Mouse (Mus musculus): Measurements from ENCODE around the gene Creb5. TPM values are rescaled to one million over a fixed set of nuclear protein-coding genes. Genes with fewer than 3 reads are reported as not detected.

Creb5 gene
- polyA plus RNA-seq, 1 experiment from 2014 or later, result 25.4 TPM

DNA sequence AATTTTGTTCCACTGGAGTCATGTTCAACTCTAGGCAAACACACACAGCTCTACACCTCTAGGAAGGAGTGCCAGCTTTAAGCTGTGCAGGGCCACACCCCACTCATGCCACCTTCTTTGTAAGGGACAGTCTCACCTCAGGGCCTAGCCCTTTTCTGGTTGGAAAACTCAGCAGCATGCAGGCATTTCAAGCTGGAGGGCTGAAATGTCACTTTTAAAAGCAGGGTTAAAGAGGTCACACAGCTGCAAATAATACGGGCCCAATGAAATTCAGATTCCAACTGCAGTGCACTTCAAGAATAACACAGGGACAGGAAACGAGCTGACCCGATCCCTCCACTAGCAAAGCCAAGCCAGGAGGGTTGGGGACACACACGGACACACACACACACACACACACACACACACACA lies 76.9 kb downstream of the Creb5 start:
- no peaks in the 10 kb centered on the region for H3K9me3 ChIP-seq (replicated peaks; ENCODE audit: control insufficient read depth, low read length)
- 36% methylated on average over 4 of the region's 4 CpGs for WGBS

DNA sequence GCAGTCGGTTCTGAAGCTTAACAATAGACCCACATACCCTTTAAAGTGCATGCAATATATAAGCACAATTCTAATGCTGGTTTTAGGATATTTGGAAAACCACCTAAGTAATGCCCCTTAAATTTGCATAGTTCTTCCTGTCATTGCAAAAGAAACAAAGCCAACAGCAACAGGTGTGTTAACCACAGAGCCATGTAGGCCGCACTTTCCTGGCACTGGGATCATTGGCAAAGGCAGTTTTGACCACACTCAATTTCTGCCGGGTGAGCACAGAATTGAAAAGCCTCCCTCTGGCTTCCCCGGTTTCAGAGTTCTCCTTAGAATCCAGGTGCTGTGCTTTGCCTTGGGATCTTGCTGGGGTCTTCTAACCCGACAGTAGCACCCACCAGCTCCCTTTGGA lies 82.1 kb downstream of the Creb5 start:
- no peaks in the 10 kb centered on the region for H3K9me3 ChIP-seq (replicated peaks; ENCODE audit: control insufficient read depth, low read length)
- H3K9ac ChIP-seq (ENCODE audit: low read length), result no peak overlapping the region
- H3K4me1 ChIP-seq (ENCODE audit: control insufficient read depth, insufficient read depth, low read length), result no peaks in the 10 kb centered on the region
- no peak overlapping the region for H3K27ac ChIP-seq (ENCODE audit: low read length)
- no peak overlapping the region for H3K4me2 ChIP-seq (ENCODE audit: low read depth, low read length)
- 79% methylated on average over 5 of the region's 5 CpGs for WGBS
- no peaks in the 10 kb centered on the region for H3K36me3 ChIP-seq (ENCODE audit: control insufficient read depth, insufficient read depth)
- no peaks in the 10 kb centered on the region for H3K27me3 ChIP-seq (ENCODE audit: control insufficient read depth, insufficient read depth, low read length)
- no peak overlapping the region for H3K4me3 ChIP-seq (ENCODE audit: low read length)
- no peak for ATAC-seq (replicated peaks; ENCODE audit: extremely low read depth, insufficient read depth, low FRiP score)

More for the DNA sequence above, 76.9 kb downstream of the Creb5 start:
- Histone ChIP-seq H3K9ac (ENCODE audit: low read length) (no peak overlapping the region), H3K27ac (ENCODE audit: low read length) (peak overlapping the region; percentile 4; the same call in 1 of the 2 replicates), H3K36me3 (ENCODE audit: control insufficient read depth, insufficient read depth) (no peaks in the 10 kb centered on the region), H3K4me2 (ENCODE audit: low read depth, low read length) (no peak overlapping the region), H3K27me3 (ENCODE audit: control insufficient read depth, insufficient read depth, low read length) (no peaks in the 10 kb centered on the region), H3K4me3 (ENCODE audit: low read length) (no peak overlapping the region), H3K4me1 (ENCODE audit: control insufficient read depth, insufficient read depth, low read length) (peaks cover 2% of the 10 kb centered on the region; the same call in 1 of the 2 replicates)
- ATAC-seq (replicated peaks; ENCODE audit: extremely low read depth, insufficient read depth, low FRiP score), result no peak

GRCm38 (mm10) chr6:53369928-53370327 lies 82.9 kb downstream of the Creb5 start:
- Histone ChIP-seq H3K27ac (ENCODE audit: low read length) (no peak overlapping the region), H3K4me3 (ENCODE audit: low read length) (no peak overlapping the region), H3K4me2 (ENCODE audit: low read depth, low read length) (no peak overlapping the region), H3K36me3 (ENCODE audit: control insufficient read depth, insufficient read depth) (no peaks in the 10 kb centered on the region), H3K27me3 (ENCODE audit: control insufficient read depth, insufficient read depth, low read length) (no peaks in the 10 kb centered on the region), H3K4me1 (ENCODE audit: control insufficient read depth, insufficient read depth, low read length) (no peaks in the 10 kb centered on the region), H3K9ac (ENCODE audit: low read length) (no peak overlapping the region), H3K9me3 (replicated peaks; ENCODE audit: control insufficient read depth, low read length) (no peaks in the 10 kb centered on the region)
- ATAC-seq (replicated peaks; ENCODE audit: extremely low read depth, insufficient read depth, low FRiP score), result no peak
- WGBS, result 75% methylated on average over 5 of the region's 5 CpGs

DNA sequence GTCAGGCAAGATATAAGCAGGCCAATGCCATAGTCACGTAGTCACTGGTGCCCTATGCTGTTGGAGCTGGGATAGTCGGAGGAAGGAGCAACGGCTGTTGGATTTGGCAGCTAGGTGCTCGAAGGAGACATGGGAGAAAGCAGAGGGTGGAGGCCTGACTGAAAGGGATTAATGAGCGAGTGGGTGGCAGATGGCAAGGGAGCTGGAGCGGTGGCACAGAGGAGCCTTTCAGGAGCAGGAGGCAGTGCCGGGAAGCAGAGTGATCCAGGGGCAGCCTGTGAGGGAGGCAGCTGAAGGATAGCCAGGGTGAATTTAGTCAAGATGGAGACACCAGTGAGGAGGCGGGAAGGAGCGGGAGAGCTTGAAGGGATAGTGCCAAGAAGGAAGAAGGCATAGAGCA lies 84.9 kb downstream of the Creb5 start:
- no peak overlapping the region for H3K9ac ChIP-seq (ENCODE audit: low read length)
- H3K4me3 ChIP-seq (ENCODE audit: low read length), result no peak overlapping the region
- WGBS, result 89% methylated on average over 9 of the region's 9 CpGs
- no peak overlapping the region for H3K27ac ChIP-seq (ENCODE audit: low read length)
- H3K36me3 ChIP-seq (ENCODE audit: control insufficient read depth, insufficient read depth), result no peaks in the 10 kb centered on the region
- ATAC-seq (replicated peaks; ENCODE audit: extremely low read depth, insufficient read depth, low FRiP score), result no peak
- no peaks in the 10 kb centered on the region for H3K27me3 ChIP-seq (ENCODE audit: control insufficient read depth, insufficient read depth, low read length)
- H3K4me1 ChIP-seq (ENCODE audit: control insufficient read depth, insufficient read depth, low read length), result no peaks in the 10 kb centered on the region
- no peak overlapping the region for H3K4me2 ChIP-seq (ENCODE audit: low read depth, low read length)
- H3K9me3 ChIP-seq (replicated peaks; ENCODE audit: control insufficient read depth, low read length), result no peaks in the 10 kb centered on the region

- no peak overlapping the region for H3K27ac ChIP-seq (ENCODE audit: low read length)
- H3K9ac ChIP-seq (ENCODE audit: low read length), result no peak overlapping the region
- 60% methylated on average over 3 of the region's 3 CpGs for WGBS
- no peak overlapping the region for H3K4me3 ChIP-seq (ENCODE audit: low read length)
- no peak for ATAC-seq (replicated peaks; ENCODE audit: extremely low read depth, insufficient read depth, low FRiP score)
- no peaks in the 10 kb centered on the region for H3K4me1 ChIP-seq (ENCODE audit: control insufficient read depth, insufficient read depth, low read length)
- no peaks in the 10 kb centered on the region for H3K27me3 ChIP-seq (ENCODE audit: control insufficient read depth, insufficient read depth, low read length)
- no peak overlapping the region for H3K4me2 ChIP-seq (ENCODE audit: low read depth, low read length)
- no peaks in the 10 kb centered on the region for H3K9me3 ChIP-seq (replicated peaks; ENCODE audit: control insufficient read depth, low read length)
- H3K36me3 ChIP-seq (ENCODE audit: control insufficient read depth, insufficient read depth), result no peaks in the 10 kb centered on the region
Observed at GRCm38 (mm10) chr6:53374315-53374941, 87.4 kb downstream of the Creb5 start.

- Histone ChIP-seq H3K9me3 (replicated peaks; ENCODE audit: control insufficient read depth, low read length) (no peaks in the 10 kb centered on the region), H3K4me1 (ENCODE audit: control insufficient read depth, insufficient read depth, low read length) (peaks cover 2% of the 10 kb centered on the region; the same call in 1 of the 2 replicates), H3K27me3 (ENCODE audit: control insufficient read depth, insufficient read depth, low read length) (no peaks in the 10 kb centered on the region), H3K36me3 (ENCODE audit: control insufficient read depth, insufficient read depth) (no peaks in the 10 kb centered on the region), H3K4me3 (ENCODE audit: low read length) (no peak overlapping the region), H3K9ac (ENCODE audit: low read length) (no peak overlapping the region), H3K27ac (ENCODE audit: low read length) (no peak overlapping the region), H3K4me2 (ENCODE audit: low read depth, low read length) (no peak overlapping the region)
- no peak for ATAC-seq (replicated peaks; ENCODE audit: extremely low read depth, insufficient read depth, low FRiP score)
- WGBS, result 84% methylated on average over 5 of the region's 5 CpGs
Observed at GRCm38 (mm10) chr6:53389277-53389676, 102.2 kb downstream of the Creb5 start.

DNA sequence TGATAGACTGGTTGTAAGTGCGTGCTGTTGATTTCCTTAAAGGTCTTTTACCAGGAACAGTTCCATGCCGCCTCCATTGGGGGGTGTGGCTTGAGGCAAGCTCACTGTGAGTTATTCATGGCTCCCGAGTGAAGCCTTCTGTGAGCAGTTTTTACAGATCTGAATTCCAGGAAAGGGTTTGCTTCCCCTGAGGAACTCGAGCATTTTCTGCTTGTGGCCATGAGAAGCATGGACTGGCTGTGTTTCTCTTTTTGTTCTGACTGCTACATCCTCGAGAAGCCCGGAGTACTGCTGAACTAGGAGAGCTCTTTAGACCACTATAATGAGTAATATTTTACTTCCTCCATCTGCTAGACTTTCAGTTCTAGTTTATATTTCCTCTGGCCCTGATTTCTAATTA lies 103.3 kb downstream of the Creb5 start:
- Histone ChIP-seq H3K4me1 (ENCODE audit: control insufficient read depth, insufficient read depth, low read length) (peaks cover 2% of the 10 kb centered on the region; the same call in 1 of the 2 replicates), H3K9me3 (replicated peaks; ENCODE audit: control insufficient read depth, low read length) (no peaks in the 10 kb centered on the region), H3K27ac (ENCODE audit: low read length) (peak overlapping the region; percentile 55; the same call in 1 of the 2 replicates), H3K4me3 (ENCODE audit: low read length) (no peak overlapping the region), H3K9ac (ENCODE audit: low read length) (no peak overlapping the region), H3K36me3 (ENCODE audit: control insufficient read depth, insufficient read depth) (no peaks in the 10 kb centered on the region), H3K4me2 (ENCODE audit: low read depth, low read length) (peak overlapping the region; percentile 21; the same call in 1 of the 2 replicates), H3K27me3 (ENCODE audit: control insufficient read depth, insufficient read depth, low read length) (no peaks in the 10 kb centered on the region)
- 14% methylated on average over 6 of the region's 6 CpGs for WGBS
- peak; percentile 63; the same call in 1 of the 2 replicates for ATAC-seq (replicated peaks; ENCODE audit: extremely low read depth, insufficient read depth, low FRiP score)

DNA sequence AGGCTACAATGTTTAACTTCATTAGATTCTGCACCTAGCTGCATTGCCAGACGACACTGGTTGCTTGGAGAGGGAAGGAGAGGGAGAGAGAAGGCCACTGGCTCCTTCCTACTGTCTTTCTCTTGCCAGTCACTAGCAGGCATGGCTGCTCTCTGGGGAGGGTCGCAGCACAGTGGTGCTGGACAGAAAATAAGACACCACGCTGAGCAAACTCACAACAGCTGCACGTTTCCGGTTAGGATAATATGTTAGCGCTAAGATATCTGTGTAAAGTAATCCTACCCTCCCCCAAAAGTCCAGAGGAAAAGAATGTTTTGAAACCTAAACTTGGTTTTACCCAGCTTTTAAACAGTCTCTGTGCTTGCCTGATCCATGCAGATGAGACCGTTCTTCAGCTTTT lies 107.0 kb downstream of the Creb5 start:
- Histone ChIP-seq H3K36me3 (ENCODE audit: control insufficient read depth, insufficient read depth) (no peaks in the 10 kb centered on the region), H3K27ac (ENCODE audit: low read length) (0 out of 2 replicates have a peak overlapping the region, but pooled peaks have one; percentile 33), H3K9ac (ENCODE audit: low read length) (no peak overlapping the region), H3K4me2 (ENCODE audit: low read depth, low read length) (no peak overlapping the region), H3K27me3 (ENCODE audit: control insufficient read depth, insufficient read depth, low read length) (no peaks in the 10 kb centered on the region), H3K9me3 (replicated peaks; ENCODE audit: control insufficient read depth, low read length) (no peaks in the 10 kb centered on the region), H3K4me1 (ENCODE audit: control insufficient read depth, insufficient read depth, low read length) (peaks cover 2% of the 10 kb centered on the region; the same call in 1 of the 2 replicates), H3K4me3 (ENCODE audit: low read length) (no peak overlapping the region)
- no peak for ATAC-seq (replicated peaks; ENCODE audit: extremely low read depth, insufficient read depth, low FRiP score)
- WGBS, result 34% methylated on average over 7 of the region's 7 CpGs

DNA sequence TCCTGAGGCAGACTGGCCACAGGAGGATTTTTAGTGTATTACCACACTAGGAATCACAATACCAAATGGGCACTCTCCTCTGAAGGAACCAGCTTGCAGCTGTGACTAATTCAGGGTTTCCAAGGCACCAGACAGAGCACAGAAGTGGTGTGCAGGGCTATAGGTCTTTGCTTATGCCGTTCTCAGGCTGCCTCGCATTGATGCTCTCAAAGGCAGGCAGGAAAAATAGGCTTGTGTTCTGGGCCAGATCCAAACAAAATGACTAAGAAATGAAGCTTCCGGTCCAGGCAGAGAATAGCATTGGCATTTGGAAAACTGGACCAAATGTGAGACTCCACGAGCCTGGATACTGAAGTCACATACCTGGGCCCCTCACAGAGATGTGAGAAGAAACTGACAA lies 108.1 kb downstream of the Creb5 start:
- Histone ChIP-seq H3K4me1 (ENCODE audit: control insufficient read depth, insufficient read depth, low read length) (peaks cover 2% of the 10 kb centered on the region; the same call in 1 of the 2 replicates), H3K36me3 (ENCODE audit: control insufficient read depth, insufficient read depth) (no peaks in the 10 kb centered on the region), H3K4me3 (ENCODE audit: low read length) (no peak overlapping the region), H3K9ac (ENCODE audit: low read length) (no peak overlapping the region), H3K4me2 (ENCODE audit: low read depth, low read length) (no peak overlapping the region), H3K27ac (ENCODE audit: low read length) (no peak overlapping the region), H3K9me3 (replicated peaks; ENCODE audit: control insufficient read depth, low read length) (no peaks in the 10 kb centered on the region), H3K27me3 (ENCODE audit: control insufficient read depth, insufficient read depth, low read length) (no peaks in the 10 kb centered on the region)
- no peak for ATAC-seq (replicated peaks; ENCODE audit: extremely low read depth, insufficient read depth, low FRiP score)
- WGBS, result 63% methylated on average over 4 of the region's 4 CpGs

Data from heart, embryonic 16.5 days (tissue).